Mouse (Mus musculus) stomach, postnatal 0 days (tissue): Measurements from ENCODE around the gene Atp8a2.
A peak's percentile ranks its signal among the peaks of the same experiment; 100 is the strongest.

Experiments used
- CTCF ChIP-seq: IDR thresholded peaks from 2 replicates; pipeline ENCODE4 v1.5.1; 2016; ENCODE audit warnings: antibody characterized with exemption, low read depth, mild to moderate bottlenecking, moderate library complexity
- EP300 ChIP-seq: optimal IDR thresholded peaks from 2 replicates; pipeline ENCODE3; 2016; ENCODE audit warnings: antibody characterized with exemption

DNA sequence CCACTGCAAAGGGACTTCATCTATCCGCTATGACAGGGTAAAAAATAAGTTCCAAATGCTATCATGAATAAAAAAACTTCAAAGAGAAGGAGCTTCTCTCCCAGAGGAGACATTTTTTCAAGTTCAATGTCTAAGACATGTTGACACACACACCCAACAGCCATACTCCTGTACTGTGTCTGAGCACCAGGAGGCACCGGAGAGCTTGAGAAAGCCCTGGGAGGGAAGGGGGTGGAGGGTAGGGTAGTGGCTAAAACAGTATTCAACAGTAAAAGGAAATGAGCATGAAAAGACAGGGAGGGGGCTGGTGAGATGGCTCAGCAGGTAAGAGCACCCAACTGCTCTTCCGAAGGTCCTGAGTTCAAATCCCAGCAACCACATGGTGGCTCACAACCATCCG lies 58.6 kb downstream of the Atp8a2 start:
- TF ChIP-seq CTCF (peak; percentile 54), EP300 (no peak)
